Mouse (Mus musculus): ENCODE results near the gene Gm5930.
"Not testable (repeated sequence)": the region's sequence is repeated elsewhere in the genome, so short reads cannot be mapped to it uniquely, and the experiment has no call there.

The Gm5930 gene

DNA sequence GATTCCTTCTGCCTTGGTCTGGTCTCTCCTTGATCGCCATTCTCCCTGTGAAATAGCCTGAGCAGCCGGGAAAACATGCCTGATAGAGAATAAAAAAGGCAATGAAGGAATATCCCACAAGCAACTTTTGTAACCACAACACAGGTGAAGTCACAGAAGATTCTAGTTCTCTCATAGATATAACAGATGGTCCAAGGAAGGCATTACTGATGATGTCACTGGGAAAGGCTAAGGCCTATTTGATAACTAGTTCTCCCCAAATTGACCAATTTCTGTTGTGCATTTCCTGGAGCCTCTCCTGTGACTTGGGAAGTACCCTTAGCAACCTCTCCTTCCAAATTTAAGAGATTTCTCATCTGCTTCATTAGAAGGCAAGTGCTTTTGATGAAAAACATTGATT is at the start of gene Gm5930:
Gene Gm5930 (minus strand): TSS at position 101 of the 400 bp plus-strand sequence.
- DNase-seq (ENCODE audit: low spot score): not testable (repeated sequence)

DNA sequence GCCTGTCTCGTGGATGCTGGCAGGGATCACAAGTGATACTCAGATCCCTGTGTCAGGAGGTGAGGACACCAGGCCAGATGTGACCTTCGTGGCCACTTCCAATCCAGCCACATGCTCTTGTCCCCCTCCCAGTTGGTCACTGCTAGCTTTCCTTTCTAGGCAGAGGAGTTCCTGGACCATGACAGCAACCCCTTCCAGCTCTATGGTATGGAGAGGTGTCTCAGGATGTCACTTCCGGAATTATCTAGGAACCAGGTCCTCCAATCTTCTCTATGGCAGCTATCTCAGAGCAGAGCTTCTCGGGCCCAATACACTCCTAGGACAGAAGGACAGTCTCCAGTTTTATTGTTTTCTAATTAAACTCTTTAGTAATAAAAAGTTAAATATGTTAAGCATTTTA is 45.8 kb upstream of the Gm5930 start:
- not testable (repeated sequence) for DNase-seq (ENCODE audit: low spot score)

DNA sequence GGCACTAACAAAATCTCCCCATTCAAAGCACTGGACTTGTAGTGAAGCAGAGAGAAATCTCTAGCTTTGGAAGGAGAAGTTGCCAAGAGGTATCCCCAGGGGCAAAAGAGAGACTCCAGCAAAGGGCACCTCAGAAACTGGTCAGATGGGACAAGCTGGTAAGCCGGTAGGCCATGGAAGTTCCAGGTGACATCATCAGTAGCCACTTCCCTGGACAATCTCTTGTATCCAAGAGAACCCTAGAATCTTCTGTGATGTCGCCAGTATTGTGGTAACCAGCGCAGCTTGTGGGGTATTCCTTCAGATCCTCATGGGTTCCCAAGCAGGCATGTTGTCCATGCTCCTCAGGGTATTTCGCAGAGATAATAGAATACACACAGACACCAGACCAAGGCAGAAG is 26.7 kb upstream of the Gm5930 start, which contains the start of gene Gm8229:
Gene Gm8229 (plus strand): TSS at position 301 of the 400 bp plus-strand sequence.
- not testable (repeated sequence) for DNase-seq (ENCODE audit: low spot score)

DNA sequence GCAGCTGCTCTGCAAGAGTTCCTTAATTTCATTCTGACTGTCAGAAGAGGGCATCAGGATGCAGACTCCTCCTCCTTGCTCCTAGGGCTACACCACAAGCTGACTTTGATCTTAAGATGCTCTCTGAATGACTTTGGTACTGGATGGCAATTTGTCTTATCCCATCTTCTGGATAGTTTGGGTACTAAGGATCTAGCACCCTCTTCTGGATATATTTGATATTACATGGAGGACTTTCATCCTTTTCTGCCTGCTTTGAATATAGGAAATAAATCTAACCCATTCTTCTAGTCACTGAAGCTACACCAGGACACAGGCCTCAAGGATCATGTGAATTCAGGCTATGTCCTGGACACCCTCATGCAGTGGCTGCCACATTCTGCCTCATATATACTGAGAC is 23.9 kb upstream of the Gm5930 start:
- DNase-seq (ENCODE audit: low spot score): not testable (repeated sequence)

DNA sequence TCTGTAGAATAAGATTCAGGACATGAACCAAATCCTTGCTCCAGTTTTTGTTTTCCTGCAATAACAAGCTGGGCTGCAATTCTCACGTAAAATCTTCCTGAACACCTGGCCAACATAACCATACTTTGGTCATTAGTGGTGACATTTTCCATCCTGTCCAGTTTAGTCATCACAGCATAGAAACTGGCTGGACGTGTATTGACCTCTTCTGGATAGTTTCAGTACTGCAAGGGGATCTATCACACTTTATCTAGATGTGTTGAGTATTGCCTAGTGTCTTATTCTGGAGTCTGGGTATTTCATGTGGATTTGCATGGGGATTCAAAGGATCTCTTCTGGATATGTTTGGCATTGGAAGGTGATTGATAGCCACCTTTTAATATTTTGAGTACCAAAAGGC is 23.0 kb upstream of the Gm5930 start:
- DNase-seq (ENCODE audit: low spot score): not testable (repeated sequence)

DNA sequence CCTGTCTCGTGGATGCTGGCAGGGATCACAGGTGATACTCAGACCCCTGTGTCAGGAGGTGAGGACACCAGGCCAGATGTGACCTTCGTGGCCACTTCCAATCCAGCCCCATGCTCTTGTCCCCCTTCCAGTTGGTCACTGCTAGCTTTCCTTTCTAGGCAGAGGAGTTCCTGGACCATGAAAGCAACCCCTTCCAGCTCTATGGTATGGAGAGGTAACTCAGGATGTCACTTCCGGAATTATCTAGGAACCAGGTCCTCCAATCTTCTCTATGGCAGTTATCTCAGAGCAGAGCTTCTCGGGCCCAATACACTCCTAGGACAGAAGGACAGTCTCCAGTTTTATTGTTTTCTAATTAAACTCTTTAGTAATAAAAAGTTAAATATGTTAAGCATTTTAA is 26.3 kb downstream of the Gm5930 start:
- not testable (repeated sequence) for DNase-seq (ENCODE audit: low spot score)

DNA sequence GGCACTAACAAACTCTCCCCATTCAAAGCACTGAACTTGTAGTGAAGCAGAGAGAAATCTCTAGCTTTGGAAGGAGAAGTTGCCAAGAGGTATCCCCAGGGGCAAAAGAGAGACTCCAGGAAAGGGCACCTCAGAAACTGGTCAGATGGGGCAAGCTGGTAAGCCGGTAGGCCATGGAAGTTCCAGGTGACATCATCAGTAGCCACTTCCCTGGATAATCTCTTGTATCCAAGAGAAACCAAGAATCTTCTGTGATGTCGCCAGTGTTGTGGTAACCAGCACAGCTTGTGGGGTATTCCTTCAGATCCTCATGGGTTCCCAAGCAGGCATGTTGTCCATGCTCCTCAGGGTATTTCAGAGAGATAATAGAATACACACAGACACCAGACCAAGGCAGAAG is 53.1 kb downstream of the Gm5930 start, which contains the start of gene Gm8220:
Gene Gm8220 (plus strand): TSS at position 301 of the 400 bp plus-strand sequence.
- not testable (repeated sequence) for DNase-seq (ENCODE audit: low spot score)

Measured in ovary, postnatal 10 days (tissue).